Mouse (Mus musculus): ENCODE measurements around the gene Pik3c2a.
"Not testable (repeated sequence)": the region's sequence is repeated elsewhere in the genome, so short reads cannot be mapped to it uniquely, and the experiment has no call there.

Pik3c2a gene

GRCm38 (mm10) chr7:116387389-116387788 lies 55.9 kb downstream of the Pik3c2a start:
- DNase-seq: not testable (repeated sequence)

GRCm38 (mm10) chr7:116379181-116379580 lies 64.1 kb downstream of the Pik3c2a start:
- not testable (repeated sequence) for DNase-seq

GRCm38 (mm10) chr7:116374284-116374683 lies 69.0 kb downstream of the Pik3c2a start:
- DNase-seq: no peak

GRCm38 (mm10) chr7:116336226-116336625 lies 107.0 kb downstream of the Pik3c2a start:
- peak; percentile 69 to 86 for DNase-seq

- DNase-seq: no peak
These were observed 108.1 kb downstream of the Pik3c2a start for GRCm38 (mm10) chr7:116335133-116335532.

- DNase-seq: no peak
These were observed 108.6 kb downstream of the Pik3c2a start for GRCm38 (mm10) chr7:116334669-116335038.

- DNase-seq: peak; percentile 98 to 99
These were observed 109.3 kb downstream of the Pik3c2a start, which contains the start of gene Rps13 for GRCm38 (mm10) chr7:116333713-116334668. Gene Rps13, minus strand, starts transcription at chr7:116334195.

GRCm38 (mm10) chr7:116331246-116331645 lies 112.0 kb downstream of the Pik3c2a start:
- DNase-seq: no peak

- DNase-seq: no peak
These were observed 113.4 kb downstream of the Pik3c2a start for GRCm38 (mm10) chr7:116329858-116330257.

GRCm38 (mm10) chr7:116328777-116329176 lies 114.5 kb downstream of the Pik3c2a start:
- no peak for DNase-seq

GRCm38 (mm10) chr7:116327901-116328300 lies 115.3 kb downstream of the Pik3c2a start:
- DNase-seq: no peak

GRCm38 (mm10) chr7:116323331-116323964 lies 119.8 kb downstream of the Pik3c2a start:
- peak; percentile 81 to 91 for DNase-seq

- peak; percentile 87 to 88 for DNase-seq
These were observed 133.8 kb downstream of the Pik3c2a start for GRCm38 (mm10) chr7:116309456-116309855.

GRCm38 (mm10) chr7:116308632-116308991 lies 134.6 kb downstream of the Pik3c2a start:
- peak; percentile 76 to 81 for DNase-seq

- DNase-seq: peak; percentile 80 to 83
These were observed 135.2 kb downstream of the Pik3c2a start, which contains the start of gene Plekha7 for GRCm38 (mm10) chr7:116307871-116308631. Gene Plekha7, minus strand, starts transcription at chr7:116308376.

GRCm38 (mm10) chr7:116307099-116307870 lies 136.0 kb downstream of the Pik3c2a start:
- DNase-seq: peak; percentile 89 to 90

- no peak for DNase-seq
These were observed 136.6 kb downstream of the Pik3c2a start for GRCm38 (mm10) chr7:116306601-116307000.

GRCm38 (mm10) chr7:116301661-116302311 lies 141.5 kb downstream of the Pik3c2a start:
- peak; percentile 60 to 70 for DNase-seq

GRCm38 (mm10) chr7:116301144-116301543 lies 142.1 kb downstream of the Pik3c2a start:
- no peak for DNase-seq

- no peak for DNase-seq
These were observed 144.4 kb downstream of the Pik3c2a start for GRCm38 (mm10) chr7:116298851-116299250.

GRCm38 (mm10) chr7:116298389-116298788 lies 144.9 kb downstream of the Pik3c2a start:
- peak; percentile 85 to 88 for DNase-seq
